Mouse (Mus musculus) neural tube, embryonic 10.5 days (tissue): ENCODE measurements around the gene Fgf11.

Experiments used
- DNase-seq: peaks from one replicate; pipeline ENCODE4 v3.0.0-alpha.2; 2017; ENCODE audit warnings: low spot score; ENCODE audit errors: extremely low spot score

Gene Fgf11

GRCm38 (mm10) chr11:69816520-69816919 lies 14.9 kb upstream of the Fgf11 start:
- no peak for DNase-seq

DNA sequence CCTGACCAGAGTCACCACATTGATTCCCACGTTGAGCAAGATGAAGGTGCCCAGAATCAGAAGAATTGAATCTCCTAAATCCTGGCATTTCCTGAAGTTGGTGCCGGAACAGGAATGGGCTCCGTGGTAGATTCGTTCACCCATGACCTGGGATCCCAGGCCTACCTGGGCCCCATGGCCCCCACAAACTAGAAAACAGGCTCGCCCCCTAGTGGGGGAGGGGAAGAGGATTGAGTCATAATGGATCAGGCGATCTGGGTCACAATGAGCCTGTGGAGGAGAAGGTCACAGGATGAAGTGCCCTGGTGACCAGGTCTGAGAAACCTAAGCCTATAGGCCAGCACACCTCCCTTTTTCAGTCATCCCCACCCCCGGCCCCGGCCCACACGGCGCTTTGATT lies 13.5 kb upstream of the Fgf11 start, which contains the start of gene Gm39566:
Gene Gm39566, minus strand, starts transcription at position 144 of the 400 bp plus-strand sequence.
- DNase-seq = no peak

DNA sequence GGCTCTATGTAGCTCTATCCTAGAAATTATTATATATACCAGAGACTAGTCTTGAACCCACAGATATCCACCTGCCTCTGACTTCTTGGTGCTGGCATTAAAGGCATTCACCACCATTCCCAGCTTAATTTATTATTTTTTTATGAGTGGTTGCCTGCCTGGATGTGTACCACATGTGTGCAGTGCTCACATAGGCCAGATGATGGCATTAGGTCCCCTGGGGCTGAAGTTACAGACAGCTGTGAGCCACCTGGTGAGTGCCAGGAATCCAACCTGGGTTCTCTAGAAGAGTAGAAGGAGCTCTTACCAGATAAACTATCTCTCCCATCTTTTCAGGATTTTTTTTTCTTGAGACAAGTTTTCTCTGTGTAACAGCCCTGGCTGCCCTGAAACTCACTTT lies 8.6 kb upstream of the Fgf11 start:
- no peak for DNase-seq

DNA sequence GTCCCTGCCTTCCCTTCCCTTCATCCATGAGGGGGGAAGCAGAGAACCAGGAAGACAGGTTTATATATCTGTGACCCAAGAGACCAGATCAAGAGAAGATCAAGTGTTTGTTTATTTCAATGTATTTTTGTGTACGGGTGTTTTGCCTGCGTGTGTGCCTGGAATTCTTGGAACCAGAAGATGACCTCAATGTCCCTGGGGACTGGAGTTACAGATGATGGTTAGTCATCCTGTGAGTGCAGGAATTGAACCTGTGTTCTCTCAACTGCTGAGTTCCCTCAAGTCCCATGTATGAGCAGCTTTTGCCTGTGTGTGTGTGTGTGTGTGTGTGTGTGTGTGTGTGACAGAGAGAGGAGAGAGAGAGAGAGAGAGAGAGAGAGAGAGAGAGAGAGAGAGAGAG lies 6.0 kb upstream of the Fgf11 start:
- no peak for DNase-seq

GRCm38 (mm10) chr11:69806378-69806777 lies 4.7 kb upstream of the Fgf11 start:
- DNase-seq = no peak

- no peak for DNase-seq
Observed at GRCm38 (mm10) chr11:69804972-69805909, 3.6 kb upstream of the Fgf11 start, which contains the start of gene Tmem102. Gene Tmem102, minus strand, starts transcription at chr11:69805624.

- DNase-seq = peak; percentile 30
Observed at GRCm38 (mm10) chr11:69804652-69804940, 2.9 kb upstream of the Fgf11 start.

DNA sequence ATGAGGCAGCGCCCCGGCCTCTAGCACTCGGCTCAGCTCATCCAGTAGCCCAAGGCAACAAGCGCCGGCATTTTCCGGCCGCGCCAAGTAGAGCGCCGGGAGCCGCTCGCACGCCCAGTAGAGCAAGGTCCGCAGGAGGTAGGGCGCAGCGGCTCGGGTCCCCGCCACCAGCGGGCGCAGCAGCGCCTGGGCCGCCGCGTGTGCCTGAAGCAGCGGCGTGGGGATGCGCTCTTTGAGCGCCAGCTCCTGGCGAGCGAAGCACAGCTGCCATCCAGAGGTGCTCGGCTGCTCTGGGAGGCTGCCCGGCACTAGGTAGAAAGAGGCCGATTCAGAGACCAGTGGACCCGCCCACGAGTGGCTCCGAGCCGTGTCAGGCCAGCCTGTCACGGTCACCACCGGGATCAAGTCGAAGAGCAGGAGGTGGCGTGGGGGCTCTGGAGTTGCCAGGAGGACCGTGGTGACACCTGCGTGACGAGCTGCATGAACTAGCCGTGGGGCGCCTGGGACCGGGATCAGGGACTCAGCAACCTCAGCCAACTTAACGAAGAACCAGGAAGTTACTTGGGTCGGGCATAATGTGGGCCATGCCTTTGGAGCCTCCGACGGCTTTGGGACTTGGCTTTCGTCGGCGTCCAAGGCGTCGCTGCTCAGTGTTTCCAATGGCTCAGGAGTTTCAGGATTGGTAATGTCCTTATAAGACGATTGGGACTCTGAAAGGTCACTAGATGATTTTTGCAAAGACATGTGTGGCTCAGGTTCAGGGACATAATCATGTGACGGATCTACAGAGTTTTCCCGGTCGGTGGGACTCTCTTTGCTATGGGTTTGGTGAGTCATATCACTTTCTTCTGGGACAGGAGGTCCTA lies 2.4 kb upstream of the Fgf11 start:
- DNase-seq = peak; percentile 70

DNA sequence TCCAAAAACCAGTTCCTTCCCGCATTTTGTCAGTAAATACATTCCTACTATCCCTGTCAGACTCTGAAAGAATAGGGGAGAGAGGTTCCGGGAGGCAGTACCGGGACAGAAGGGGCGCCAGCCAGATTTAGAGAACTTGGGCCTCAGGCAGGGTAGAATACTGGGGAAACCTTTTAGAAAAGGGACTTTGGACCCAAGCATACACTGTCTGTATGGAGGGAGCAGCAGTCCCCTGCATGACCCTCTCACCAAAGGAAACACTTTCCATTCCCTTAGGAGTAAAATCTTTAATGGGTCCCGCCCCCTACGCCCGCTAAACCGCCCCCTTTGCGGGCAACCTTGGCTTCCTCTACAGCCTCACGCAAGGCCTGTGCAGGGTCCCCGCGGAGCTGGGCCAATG lies 1.7 kb upstream of the Fgf11 start:
- DNase-seq = no peak

DNA sequence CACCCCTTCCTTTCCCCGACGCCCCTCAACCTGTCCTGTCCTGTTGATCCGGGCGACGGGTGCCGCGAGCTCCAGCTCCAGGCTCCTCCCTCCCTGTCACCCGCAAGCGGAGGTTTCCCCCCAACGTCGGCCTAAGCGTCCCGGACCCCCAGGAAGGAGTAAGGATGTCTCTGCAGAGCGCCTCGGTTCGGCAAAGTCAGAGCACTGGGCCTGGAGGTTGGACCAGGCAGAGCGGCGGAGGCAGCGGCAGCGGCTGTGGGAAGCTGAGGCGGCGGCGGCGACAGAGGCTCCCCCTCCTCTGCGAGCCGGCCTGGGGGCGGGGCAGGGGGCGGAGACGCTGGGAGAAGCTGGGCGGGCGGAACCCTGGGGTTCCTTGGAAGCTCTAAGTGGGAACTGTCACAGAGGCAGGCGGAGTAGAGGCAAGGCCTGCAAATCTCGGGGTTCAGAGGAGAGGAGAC lies 1.0 kb upstream of the Fgf11 start:
- peak; percentile 77 for DNase-seq

- DNase-seq = peak; percentile 88
Observed at GRCm38 (mm10) chr11:69800392-69801197, 1.1 kb downstream of the Fgf11 start.

- DNase-seq = no peak
Observed at GRCm38 (mm10) chr11:69800138-69800391, 1.6 kb downstream of the Fgf11 start.

DNA sequence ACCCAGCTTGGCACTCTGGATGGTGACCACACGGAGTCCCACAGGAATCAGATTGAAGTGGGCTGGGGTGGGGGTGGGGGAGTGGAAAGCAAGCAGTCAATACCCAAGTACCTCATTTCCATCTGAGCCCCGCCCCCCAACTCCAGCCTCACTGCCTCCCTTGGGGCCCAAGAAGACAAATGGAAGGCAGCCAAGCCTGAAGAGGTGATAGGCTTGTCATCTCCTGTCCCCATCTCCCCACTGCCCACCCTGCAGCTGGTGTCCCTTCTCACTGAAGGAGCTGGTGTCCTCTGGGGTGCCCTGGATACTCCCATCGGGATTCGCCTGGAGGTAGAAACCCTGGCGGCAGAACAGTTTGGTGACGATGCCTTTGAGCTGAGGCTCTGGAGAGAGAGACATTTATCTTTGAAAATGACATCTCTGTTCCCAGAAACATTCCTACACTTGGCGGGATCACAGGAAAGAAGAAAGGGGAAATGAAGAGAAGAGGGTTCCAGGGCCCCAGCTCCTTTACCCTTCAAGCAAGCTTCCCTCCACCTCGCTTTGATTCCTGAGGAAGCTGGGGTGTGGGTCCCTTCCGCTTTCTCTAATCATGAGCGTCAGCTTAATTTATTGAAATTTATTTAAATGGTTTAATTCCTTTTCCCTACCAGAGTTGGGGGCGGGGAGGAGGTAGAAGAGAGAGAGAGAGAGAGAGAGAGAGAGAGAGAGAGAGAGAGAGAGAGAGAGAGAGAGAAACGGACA lies 2.1 kb downstream of the Fgf11 start:
- DNase-seq = no peak

- no peak for DNase-seq
Observed at GRCm38 (mm10) chr11:69797924-69798323, 3.7 kb downstream of the Fgf11 start.

- DNase-seq = no peak
Observed at GRCm38 (mm10) chr11:69795983-69796435, 5.6 kb downstream of the Fgf11 start.

- peak; percentile 85 for DNase-seq
Observed at GRCm38 (mm10) chr11:69795168-69795982, 6.3 kb downstream of the Fgf11 start, which contains the start of gene Chrnb1. Gene Chrnb1, minus strand, starts transcription at chr11:69795943.

DNA sequence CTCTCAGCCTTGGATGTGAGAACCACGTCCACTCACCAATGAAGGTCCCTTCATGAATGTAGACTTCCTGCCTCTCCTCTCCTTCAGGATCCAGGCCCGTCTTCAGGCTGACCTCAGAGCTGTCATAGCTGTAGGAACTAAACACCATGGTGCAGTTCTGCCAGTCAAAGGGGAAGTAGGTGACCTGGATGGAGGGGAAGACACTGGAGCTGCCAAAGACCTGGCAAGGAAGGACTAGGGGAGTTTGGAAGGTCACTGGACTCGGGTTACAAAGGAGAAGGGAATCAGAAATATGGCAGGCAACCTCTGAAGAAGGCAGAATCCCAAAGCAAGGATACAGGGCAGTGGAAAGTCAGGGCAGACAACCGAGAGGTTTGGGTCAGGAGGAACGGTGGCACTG lies 8.2 kb downstream of the Fgf11 start:
- no peak for DNase-seq

GRCm38 (mm10) chr11:69791420-69791819 lies 10.2 kb downstream of the Fgf11 start:
- DNase-seq = no peak

GRCm38 (mm10) chr11:69789431-69789830 lies 12.2 kb downstream of the Fgf11 start:
- no peak for DNase-seq

- DNase-seq = no peak
Observed at GRCm38 (mm10) chr11:69787306-69787705, 14.4 kb downstream of the Fgf11 start.
